Mouse (Mus musculus): Measurements from ENCODE around the gene Cd6. TPM values are rescaled to one million over a fixed set of nuclear protein-coding genes. Genes with fewer than 3 reads are reported as not detected.

Cd6 gene
- polyA plus RNA-seq, 1 experiment from 2014 or later = 0.04 TPM

DNA sequence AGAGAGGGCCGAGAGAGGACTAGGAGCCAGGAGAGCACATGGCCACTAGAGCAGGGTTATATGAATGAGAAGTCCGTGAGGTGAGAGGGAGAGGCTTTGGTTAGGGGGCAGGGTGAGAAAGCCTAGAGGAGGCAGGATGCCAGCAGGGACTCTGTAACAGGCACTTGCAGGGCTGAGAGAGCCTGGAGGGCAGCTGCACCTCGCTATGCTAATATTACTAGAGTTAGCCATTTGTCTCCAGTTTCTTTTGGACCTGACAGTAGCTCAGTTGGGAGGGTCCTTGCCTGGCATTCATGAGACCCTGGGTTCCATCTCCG lies 19.7 kb downstream of the Cd6 start:
- H3K27me3 ChIP-seq (ENCODE audit: control insufficient read depth, insufficient read depth, low read depth, low read length) = no peaks in the 10 kb centered on the region
- H3K9me3 ChIP-seq (replicated peaks; ENCODE audit: control insufficient read depth, low read length) = no peaks in the 10 kb centered on the region
- H3K9ac ChIP-seq (ENCODE audit: low read depth, low read length) = no peak overlapping the region
- no peak overlapping the region for H3K4me2 ChIP-seq (ENCODE audit: low read depth, low read length)
- no peak overlapping the region for H3K4me3 ChIP-seq (ENCODE audit: low read depth, low read length)
- H3K27ac ChIP-seq (ENCODE audit: low read length) = no peak overlapping the region
- 59% methylated on average over 4 of the region's 4 CpGs for WGBS (ENCODE audit: insufficient replicate concordance)
- ATAC-seq (ENCODE audit: low read depth) = no peak
- H3K36me3 ChIP-seq (ENCODE audit: control insufficient read depth, insufficient read depth) = no peaks in the 10 kb centered on the region
- no peaks in the 10 kb centered on the region for H3K4me1 ChIP-seq (ENCODE audit: control insufficient read depth, low read depth, low read length)

DNA sequence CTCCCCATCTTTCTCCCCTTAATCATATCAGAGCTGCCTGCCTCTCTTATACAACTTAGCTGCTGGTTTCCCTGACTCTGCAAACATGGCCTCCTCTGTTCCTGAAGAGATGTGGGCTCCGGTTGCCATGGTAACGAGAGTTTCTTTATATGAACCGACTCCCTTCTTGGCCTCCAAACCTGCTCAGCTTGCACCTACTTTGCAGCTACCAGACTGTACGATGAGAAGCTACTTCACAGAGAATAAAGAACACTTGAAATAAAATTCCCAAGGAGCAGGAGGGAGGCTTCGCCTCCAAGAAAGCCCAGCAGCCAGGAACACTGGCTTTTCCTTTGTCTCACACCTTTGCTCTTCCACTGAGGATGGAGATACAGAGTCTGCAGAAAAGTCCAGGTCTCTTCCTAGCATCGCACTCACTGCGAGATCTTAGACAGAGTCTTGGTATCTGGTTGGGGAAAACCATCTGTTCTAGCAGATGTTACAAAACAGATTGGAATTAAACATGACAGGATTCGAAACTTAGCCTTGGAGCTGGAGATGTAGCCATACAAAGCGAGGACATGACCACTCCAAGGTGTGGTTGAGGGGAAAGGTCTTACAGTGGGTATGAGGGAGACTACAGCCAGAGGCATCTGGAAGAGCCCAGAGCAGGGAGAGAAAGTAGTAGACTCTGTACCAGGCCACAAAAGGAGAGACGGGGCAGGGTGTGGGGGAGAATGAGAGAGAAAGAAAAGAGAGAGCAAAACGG lies 20.3 kb downstream of the Cd6 start:
- no peaks in the 10 kb centered on the region for H3K4me1 ChIP-seq (ENCODE audit: control insufficient read depth, low read depth, low read length)
- no peaks in the 10 kb centered on the region for H3K36me3 ChIP-seq (ENCODE audit: control insufficient read depth, insufficient read depth)
- H3K9me3 ChIP-seq (replicated peaks; ENCODE audit: control insufficient read depth, low read length) = no peaks in the 10 kb centered on the region
- 62% methylated on average over 11 of the region's 11 CpGs for WGBS (ENCODE audit: insufficient replicate concordance)
- H3K4me3 ChIP-seq (ENCODE audit: low read depth, low read length) = no peak overlapping the region
- no peak overlapping the region for H3K4me2 ChIP-seq (ENCODE audit: low read depth, low read length)
- no peak overlapping the region for H3K9ac ChIP-seq (ENCODE audit: low read depth, low read length)
- no peaks in the 10 kb centered on the region for H3K27me3 ChIP-seq (ENCODE audit: control insufficient read depth, insufficient read depth, low read depth, low read length)
- ATAC-seq (ENCODE audit: low read depth) = no peak
- no peak overlapping the region for H3K27ac ChIP-seq (ENCODE audit: low read length)

DNA sequence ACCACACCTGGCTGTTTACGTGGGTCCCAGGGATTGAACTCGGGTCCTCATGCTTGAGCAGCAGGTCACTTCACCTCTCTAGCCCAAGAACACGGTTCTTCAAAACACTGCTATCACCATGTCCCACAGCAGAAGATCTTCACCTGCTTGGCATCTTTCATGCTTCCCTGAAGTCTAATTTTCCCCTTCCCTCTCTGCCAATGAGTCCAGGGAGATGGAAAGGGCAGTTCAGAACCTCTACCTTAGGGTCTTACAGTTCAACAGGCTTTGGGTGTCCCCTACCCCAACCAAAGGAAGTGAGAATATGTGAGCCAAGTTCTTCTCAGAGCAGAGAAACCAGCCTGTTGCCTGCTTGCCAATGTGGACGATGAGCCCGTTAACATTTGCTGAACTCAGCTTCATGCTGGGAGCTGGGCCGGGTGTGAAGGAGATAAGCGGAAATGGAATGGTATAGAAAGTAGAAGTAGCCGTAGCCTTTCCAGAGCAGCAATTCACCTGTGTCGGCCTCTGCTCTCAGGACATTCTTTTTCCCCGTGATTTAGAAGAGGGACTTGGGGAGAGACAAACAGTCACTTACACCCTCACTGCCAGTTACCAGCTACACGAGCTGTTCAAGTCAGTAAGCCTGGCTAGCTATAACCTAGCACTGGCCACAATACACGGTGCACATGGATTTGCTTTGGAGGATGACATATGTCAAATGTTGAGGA lies 21.2 kb downstream of the Cd6 start:
- Histone ChIP-seq H3K27ac (ENCODE audit: low read length) (no peak overlapping the region), H3K36me3 (ENCODE audit: control insufficient read depth, insufficient read depth) (no peaks in the 10 kb centered on the region), H3K27me3 (ENCODE audit: control insufficient read depth, insufficient read depth, low read depth, low read length) (no peaks in the 10 kb centered on the region), H3K4me1 (ENCODE audit: control insufficient read depth, low read depth, low read length) (no peaks in the 10 kb centered on the region), H3K9me3 (replicated peaks; ENCODE audit: control insufficient read depth, low read length) (no peaks in the 10 kb centered on the region), H3K9ac (ENCODE audit: low read depth, low read length) (no peak overlapping the region), H3K4me3 (ENCODE audit: low read depth, low read length) (no peak overlapping the region), H3K4me2 (ENCODE audit: low read depth, low read length) (no peak overlapping the region)
- WGBS (ENCODE audit: insufficient replicate concordance) = 74% methylated on average over 12 of the region's 12 CpGs
- ATAC-seq (ENCODE audit: low read depth) = no peak

DNA sequence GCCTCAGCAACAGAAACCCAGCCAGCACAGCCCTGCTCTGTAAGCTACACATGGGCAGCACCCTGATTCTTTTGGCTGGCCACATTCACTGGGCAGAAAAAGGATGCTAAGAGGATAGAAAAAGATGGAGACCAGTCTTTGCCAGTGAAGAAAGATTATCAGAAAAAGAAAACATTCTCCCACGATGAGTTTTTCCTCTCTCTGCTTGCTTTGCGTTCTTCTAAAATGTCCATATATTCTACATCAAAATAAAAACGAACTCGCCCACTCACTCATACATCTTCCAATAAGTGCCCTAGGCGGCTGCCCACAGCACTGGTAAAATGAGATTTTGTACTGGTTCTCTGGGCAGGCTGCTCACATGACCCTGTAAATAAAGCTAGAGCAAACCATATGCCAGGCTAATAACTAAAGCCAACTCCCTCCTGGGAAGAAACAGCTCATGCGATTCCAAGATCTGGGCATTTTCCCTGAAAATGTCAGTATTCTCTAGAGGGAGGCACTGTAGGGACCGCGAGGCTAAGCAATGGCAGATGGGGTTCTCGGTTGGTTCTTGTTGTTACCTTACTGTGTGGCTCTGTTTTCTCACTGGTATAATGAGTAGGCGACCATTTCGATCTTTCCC lies 24.1 kb downstream of the Cd6 start:
- no peak overlapping the region for H3K4me2 ChIP-seq (ENCODE audit: low read depth, low read length)
- H3K36me3 ChIP-seq (ENCODE audit: control insufficient read depth, insufficient read depth) = no peaks in the 10 kb centered on the region
- no peak overlapping the region for H3K4me3 ChIP-seq (ENCODE audit: low read depth, low read length)
- WGBS (ENCODE audit: insufficient replicate concordance) = 66% methylated on average over 11 of the region's 11 CpGs
- no peak overlapping the region for H3K9ac ChIP-seq (ENCODE audit: low read depth, low read length)
- H3K4me1 ChIP-seq (ENCODE audit: control insufficient read depth, low read depth, low read length) = no peaks in the 10 kb centered on the region
- H3K27me3 ChIP-seq (ENCODE audit: control insufficient read depth, insufficient read depth, low read depth, low read length) = no peaks in the 10 kb centered on the region
- H3K27ac ChIP-seq (ENCODE audit: low read length) = no peak overlapping the region
- H3K9me3 ChIP-seq (replicated peaks; ENCODE audit: control insufficient read depth, low read length) = no peaks in the 10 kb centered on the region
- ATAC-seq (ENCODE audit: low read depth) = no peak

DNA sequence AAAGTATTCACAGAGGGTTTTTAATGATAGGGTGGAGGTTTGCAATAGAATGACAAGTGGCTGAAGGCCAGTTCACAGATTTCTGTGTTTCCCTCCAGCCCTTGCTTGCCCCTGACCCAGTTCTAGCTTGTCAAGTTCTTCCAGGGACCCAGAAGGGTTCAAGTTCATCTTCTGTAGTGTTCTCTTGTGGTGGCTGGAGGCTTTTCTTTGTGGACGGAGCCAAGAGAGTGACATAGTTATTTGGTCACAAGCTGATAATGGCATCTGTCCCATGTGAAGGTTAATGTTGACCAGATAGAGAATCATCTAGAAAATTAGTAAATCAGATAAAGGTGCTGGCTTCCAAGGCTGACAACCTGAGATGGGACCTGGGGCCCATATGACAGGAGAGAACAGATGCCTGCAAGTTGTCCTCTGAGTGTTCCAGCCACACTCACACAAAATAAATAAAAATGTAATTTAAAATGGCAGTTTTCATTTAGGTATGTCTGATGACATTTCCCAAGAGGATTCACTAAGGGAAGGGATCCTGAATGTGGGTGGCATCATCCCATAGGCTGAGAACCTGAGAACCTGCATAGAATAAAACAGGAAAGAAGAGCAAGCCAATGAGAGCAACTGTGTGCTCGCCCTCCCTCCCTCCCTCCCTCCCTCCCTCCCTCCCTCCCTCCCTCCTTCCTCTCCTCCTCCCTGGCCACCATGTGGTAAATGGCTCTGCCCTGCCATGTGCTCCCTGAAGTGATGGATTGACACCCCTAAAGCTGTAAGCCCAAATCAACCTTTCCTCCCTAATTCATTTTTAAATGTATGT lies 24.8 kb downstream of the Cd6 start:
- H3K36me3 ChIP-seq (ENCODE audit: control insufficient read depth, insufficient read depth) = no peaks in the 10 kb centered on the region
- no peak overlapping the region for H3K27ac ChIP-seq (ENCODE audit: low read length)
- WGBS (ENCODE audit: insufficient replicate concordance) = 49% methylated on average over 2 of the region's 2 CpGs
- ATAC-seq (ENCODE audit: low read depth) = no peak
- no peak overlapping the region for H3K4me3 ChIP-seq (ENCODE audit: low read depth, low read length)
- H3K9me3 ChIP-seq (replicated peaks; ENCODE audit: control insufficient read depth, low read length) = no peaks in the 10 kb centered on the region
- H3K4me2 ChIP-seq (ENCODE audit: low read depth, low read length) = no peak overlapping the region
- H3K9ac ChIP-seq (ENCODE audit: low read depth, low read length) = no peak overlapping the region
- no peaks in the 10 kb centered on the region for H3K27me3 ChIP-seq (ENCODE audit: control insufficient read depth, insufficient read depth, low read depth, low read length)
- no peaks in the 10 kb centered on the region for H3K4me1 ChIP-seq (ENCODE audit: control insufficient read depth, low read depth, low read length)

DNA sequence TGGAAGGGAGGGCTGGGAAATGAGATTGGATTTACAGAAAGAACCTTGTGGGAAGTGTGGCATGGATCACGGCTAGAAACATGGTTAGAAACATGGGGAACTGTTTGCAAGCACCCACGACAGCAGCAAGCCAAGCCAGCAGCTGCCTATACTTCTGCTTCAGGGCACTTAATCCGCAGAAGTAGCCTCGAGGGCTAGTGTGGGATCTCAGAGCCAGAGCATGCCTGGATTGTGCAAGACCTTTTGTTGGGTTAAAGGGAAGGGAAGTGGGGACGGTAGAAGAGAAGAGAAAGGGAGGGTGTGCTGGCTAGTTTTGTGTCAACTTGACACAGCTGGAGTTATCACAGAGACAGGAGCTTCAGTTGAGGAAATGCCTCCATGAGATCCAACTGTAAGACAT lies 26.1 kb downstream of the Cd6 start:
- Histone ChIP-seq H3K9ac (ENCODE audit: low read depth, low read length) (no peak overlapping the region), H3K36me3 (ENCODE audit: control insufficient read depth, insufficient read depth) (no peaks in the 10 kb centered on the region), H3K4me3 (ENCODE audit: low read depth, low read length) (no peak overlapping the region), H3K27me3 (ENCODE audit: control insufficient read depth, insufficient read depth, low read depth, low read length) (no peaks in the 10 kb centered on the region), H3K9me3 (replicated peaks; ENCODE audit: control insufficient read depth, low read length) (no peaks in the 10 kb centered on the region), H3K4me2 (ENCODE audit: low read depth, low read length) (no peak overlapping the region), H3K27ac (ENCODE audit: low read length) (no peak overlapping the region), H3K4me1 (ENCODE audit: control insufficient read depth, low read depth, low read length) (no peaks in the 10 kb centered on the region)
- no peak for ATAC-seq (ENCODE audit: low read depth)
- 21% methylated on average over 5 of the region's 5 CpGs for WGBS (ENCODE audit: insufficient replicate concordance)

DNA sequence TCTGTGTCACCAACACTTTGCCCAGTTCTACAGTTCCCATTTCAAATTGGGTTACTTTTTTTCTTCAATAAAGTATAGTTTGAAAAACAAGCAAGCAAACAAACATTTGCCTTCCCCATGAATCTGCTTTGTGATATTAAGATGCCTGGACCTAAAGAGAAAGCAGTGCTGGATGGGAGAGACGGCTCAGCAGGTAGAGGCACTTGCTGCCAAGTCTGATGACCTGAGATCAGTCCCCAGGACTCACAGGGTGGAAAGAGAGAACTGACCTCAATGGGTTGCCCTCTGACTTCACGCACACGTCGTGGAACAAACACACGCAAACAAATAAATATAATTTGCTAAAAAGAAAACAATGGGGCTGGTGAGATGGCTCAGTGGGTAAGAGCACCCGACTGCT lies 28.0 kb downstream of the Cd6 start:
- Histone ChIP-seq H3K27me3 (ENCODE audit: control insufficient read depth, insufficient read depth, low read depth, low read length) (no peaks in the 10 kb centered on the region), H3K36me3 (ENCODE audit: control insufficient read depth, insufficient read depth) (no peaks in the 10 kb centered on the region), H3K9me3 (replicated peaks; ENCODE audit: control insufficient read depth, low read length) (no peaks in the 10 kb centered on the region), H3K9ac (ENCODE audit: low read depth, low read length) (no peak overlapping the region), H3K4me1 (ENCODE audit: control insufficient read depth, low read depth, low read length) (no peaks in the 10 kb centered on the region), H3K4me2 (ENCODE audit: low read depth, low read length) (no peak overlapping the region), H3K4me3 (ENCODE audit: low read depth, low read length) (no peak overlapping the region), H3K27ac (ENCODE audit: low read length) (no peak overlapping the region)
- 58% methylated on average over 6 of the region's 6 CpGs for WGBS (ENCODE audit: insufficient replicate concordance)
- ATAC-seq (ENCODE audit: low read depth) = no peak

DNA sequence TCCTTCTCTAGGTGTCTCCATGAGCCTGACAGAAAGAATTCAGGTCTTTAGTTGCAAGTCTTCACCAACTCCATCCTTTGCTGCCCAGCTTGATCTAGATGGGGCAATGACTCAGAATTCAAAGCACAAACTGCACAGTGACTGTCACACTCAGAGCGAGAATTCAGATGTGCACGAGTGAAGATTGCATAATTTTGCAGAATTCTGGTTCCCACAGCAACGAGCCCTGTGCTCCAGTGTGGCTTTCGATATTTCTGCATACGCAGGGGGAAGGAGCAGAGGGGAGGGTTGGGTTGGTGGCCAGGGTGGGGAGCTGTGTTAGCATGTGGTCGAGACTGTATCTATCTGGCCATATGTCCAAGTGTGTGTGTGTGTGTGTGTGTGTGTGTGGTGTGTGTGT lies 28.8 kb downstream of the Cd6 start:
- no peak for ATAC-seq (ENCODE audit: low read depth)
- H3K9ac ChIP-seq (ENCODE audit: low read depth, low read length) = no peak overlapping the region
- H3K4me1 ChIP-seq (ENCODE audit: control insufficient read depth, low read depth, low read length) = no peaks in the 10 kb centered on the region
- H3K9me3 ChIP-seq (replicated peaks; ENCODE audit: control insufficient read depth, low read length) = no peaks in the 10 kb centered on the region
- no peak overlapping the region for H3K4me3 ChIP-seq (ENCODE audit: low read depth, low read length)
- no peaks in the 10 kb centered on the region for H3K36me3 ChIP-seq (ENCODE audit: control insufficient read depth, insufficient read depth)
- H3K27me3 ChIP-seq (ENCODE audit: control insufficient read depth, insufficient read depth, low read depth, low read length) = no peaks in the 10 kb centered on the region
- H3K4me2 ChIP-seq (ENCODE audit: low read depth, low read length) = no peak overlapping the region
- 18% methylated on average over 6 of the region's 6 CpGs for WGBS (ENCODE audit: insufficient replicate concordance)
- H3K27ac ChIP-seq (ENCODE audit: low read length) = no peak overlapping the region

All from liver, embryonic 16.5 days (tissue).